Mouse (Mus musculus) c-Kit-positive CD71-negative TER-119-negative erythroid progenitor cells, embryonic 14.5 days (primary cell): ENCODE data around the gene Sorbs1.

Experiments used
- DNase-seq: peaks from one replicate; pipeline ENCODE4 v3.0.0-alpha.2; 2013; ENCODE audit warnings: low read depth

Gene Sorbs1

GRCm38 (mm10) chr19:40302477-40302876 is 211.1 kb downstream of the Sorbs1 start:
- DNase-seq, result no peak

- DNase-seq, result no peak
Observed at GRCm38 (mm10) chr19:40299983-40300759, 213.4 kb downstream of the Sorbs1 start.

GRCm38 (mm10) chr19:40299182-40299581 is 214.4 kb downstream of the Sorbs1 start:
- no peak for DNase-seq

- DNase-seq, result no peak
Observed at GRCm38 (mm10) chr19:40298574-40298973, 215.0 kb downstream of the Sorbs1 start.

GRCm38 (mm10) chr19:40297798-40298144 is 215.8 kb downstream of the Sorbs1 start:
- no peak for DNase-seq

GRCm38 (mm10) chr19:40297078-40297797 is 216.3 kb downstream of the Sorbs1 start:
- peak; percentile 8 for DNase-seq

GRCm38 (mm10) chr19:40294231-40294630 is 219.3 kb downstream of the Sorbs1 start:
- DNase-seq, result no peak

- no peak for DNase-seq
Observed at GRCm38 (mm10) chr19:40293791-40294190, 219.8 kb downstream of the Sorbs1 start.

- DNase-seq, result no peak
Observed at GRCm38 (mm10) chr19:40290099-40290724, 223.4 kb downstream of the Sorbs1 start.

GRCm38 (mm10) chr19:40288415-40288814 is 225.2 kb downstream of the Sorbs1 start:
- DNase-seq, result no peak

- no peak for DNase-seq
Observed at GRCm38 (mm10) chr19:40284704-40285103, 228.9 kb downstream of the Sorbs1 start.

GRCm38 (mm10) chr19:40283415-40283814 is 230.2 kb downstream of the Sorbs1 start:
- no peak for DNase-seq

- no peak for DNase-seq
Observed at GRCm38 (mm10) chr19:40278372-40279023, 235.1 kb downstream of the Sorbs1 start.

- DNase-seq, result no peak
Observed at GRCm38 (mm10) chr19:40277494-40277893, 236.1 kb downstream of the Sorbs1 start.

GRCm38 (mm10) chr19:40275401-40276188 is 238.0 kb downstream of the Sorbs1 start:
- DNase-seq, result no peak

GRCm38 (mm10) chr19:40272674-40273073 is 240.9 kb downstream of the Sorbs1 start:
- no peak for DNase-seq

- peak; percentile 65 for DNase-seq
Observed at GRCm38 (mm10) chr19:40271308-40271892, 242.2 kb downstream of the Sorbs1 start, which contains the start of gene Pdlim1. Gene Pdlim1, minus strand, starts transcription at chr19:40271842.

GRCm38 (mm10) chr19:40270351-40271307 is 242.9 kb downstream of the Sorbs1 start:
- no peak for DNase-seq

- no peak for DNase-seq
Observed at GRCm38 (mm10) chr19:40269526-40269925, 244.1 kb downstream of the Sorbs1 start.

GRCm38 (mm10) chr19:40268493-40268892 is 245.1 kb downstream of the Sorbs1 start:
- no peak for DNase-seq
